In the genomic region with DNA sequence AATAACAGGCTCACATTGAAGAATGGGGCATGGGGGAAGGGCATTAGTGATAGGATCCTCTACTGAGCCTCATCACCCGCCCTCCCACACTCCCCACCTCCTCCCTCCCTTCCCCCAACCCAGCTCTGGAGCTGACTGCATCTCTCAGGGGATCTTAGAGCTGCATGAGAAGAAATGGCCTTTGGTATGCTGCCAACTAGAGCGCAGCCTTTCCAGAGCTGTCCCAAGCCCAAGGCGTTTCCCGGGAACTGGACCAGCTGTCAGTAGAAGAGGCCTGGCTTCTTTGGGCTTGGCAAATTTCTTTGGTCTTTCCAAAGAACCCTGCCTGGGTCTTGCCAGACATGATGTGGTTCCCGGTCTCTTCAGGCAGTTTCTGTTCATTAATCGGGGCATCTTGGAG, we compare ENCODE assay signal across 8 mouse cellular contexts. TPM values are rescaled to one million over a fixed set of nuclear protein-coding genes. Genes with fewer than 3 reads are reported as not detected.
DNase-seq lines count a peak whose midpoint lies in the region; ATAC-seq lines count a peak whose summit lies in the region.

No protein-coding gene starts in this region.

- peak; percentile 62 for DNase-seq in retina, postnatal 1 day
- DNase-seq in retina, embryonic 14.5 days (ENCODE audit: low spot score), result no peak
- DNase-seq in heart, postnatal 25 days (ENCODE audit: low spot score), result peak; percentile 70
- peak; percentile 36 for DNase-seq in layer of hippocampus, adult 9-11 months
- no peak for DNase-seq in spleen, adult 12 weeks (ENCODE audit: low spot score)

- H3K9me3 ChIP-seq in forebrain, embryonic 16.5 days (ENCODE audit: control insufficient read depth, low read length), result no peaks in the 10 kb centered on the region
- no peaks in the 10 kb centered on the region for H3K9me3 ChIP-seq in midbrain, embryonic 16.5 days (replicated peaks; ENCODE audit: control insufficient read depth, low read length, poor library complexity, severe bottlenecking)

- no peak overlapping the region for H3K4me3 ChIP-seq in forebrain, embryonic 16.5 days (replicated peaks; ENCODE audit: low read length)
- no peak overlapping the region for H3K4me3 ChIP-seq in midbrain, embryonic 16.5 days (ENCODE audit: low read depth, low read length)

- H3K4me2 ChIP-seq in forebrain, embryonic 16.5 days (ENCODE audit: low read length), result no peak overlapping the region
- H3K4me2 ChIP-seq in midbrain, embryonic 16.5 days (ENCODE audit: low read length), result no peak overlapping the region

- peak; percentile 87 for ATAC-seq in forebrain, embryonic 16.5 days
- ATAC-seq in midbrain, embryonic 16.5 days, result peak; percentile 85; the same call in 1 of the 2 replicates
- no peak for ATAC-seq in erythroblast, adult 5-6 weeks (replicated peaks; ENCODE audit: low FRiP score, poor library complexity, severe bottlenecking)

- peaks cover 7% of the 10 kb centered on the region for H3K4me1 ChIP-seq in forebrain, embryonic 16.5 days (replicated peaks; ENCODE audit: control insufficient read depth, insufficient read depth, low read length)
- 0 out of 2 replicates have a peak, but pooled peaks cover 3% of the 10 kb centered on the region for H3K4me1 ChIP-seq in midbrain, embryonic 16.5 days (ENCODE audit: control insufficient read depth, insufficient read depth, low read length)

- no peak overlapping the region for H3K27ac ChIP-seq in forebrain, embryonic 16.5 days (ENCODE audit: low read length)
- H3K27ac ChIP-seq in midbrain, embryonic 16.5 days (ENCODE audit: low read length), result no peak overlapping the region

- H3K36me3 ChIP-seq in forebrain, embryonic 16.5 days (ENCODE audit: control insufficient read depth, insufficient read depth), result no peaks in the 10 kb centered on the region
- H3K36me3 ChIP-seq in midbrain, embryonic 16.5 days (ENCODE audit: control insufficient read depth, insufficient read depth, low read length), result no peaks in the 10 kb centered on the region

- intact Hi-C loops in heart, postnatal 25 days (cut with DNase I), result no loop called here

- no peaks in the 10 kb centered on the region for H3K27me3 ChIP-seq in forebrain, embryonic 16.5 days (replicated peaks; ENCODE audit: control insufficient read depth, insufficient read depth, low read length)
- H3K27me3 ChIP-seq in midbrain, embryonic 16.5 days (ENCODE audit: control insufficient read depth, insufficient read depth, low read depth, low read length), result no peaks in the 10 kb centered on the region

- 39% methylated on average over 6 of the region's 6 CpGs for WGBS in forebrain, embryonic 16.5 days
- WGBS in midbrain, embryonic 16.5 days, result 65% methylated on average over 6 of the region's 6 CpGs

- no peak overlapping the region for H3K9ac ChIP-seq in forebrain, embryonic 16.5 days (replicated peaks; ENCODE audit: low read depth, low read length)
- H3K9ac ChIP-seq in midbrain, embryonic 16.5 days (ENCODE audit: low read depth, low read length), result no peak overlapping the region

RNA-seq across cellular contexts. Expression of a gene that starts 42.3 kb away (rescaled TPM):
- polyA plus RNA-seq in forebrain, embryonic 16.5 days (2015; fragmentation: Nextera tagmentation; extraction: Ambion mirVana), result 10.6 and 11.8 TPM in 2 replicates
- total RNA-seq in heart, postnatal 25 days (2021), result 10 to 100 TPM; 34.1 to 38.8 TPM
- polyA plus RNA-seq in midbrain, embryonic 16.5 days (2015; fragmentation: Nextera tagmentation; extraction: Ambion mirVana), result 6.4 and 7.6 TPM in 2 replicates
- total RNA-seq in erythroblast, adult 5-6 weeks (2015; ENCODE audit: low replicate concordance), result 4.4 and 7.5 TPM in 2 replicates
- 2.0 and 2.5 TPM in 2 replicates for total RNA-seq in erythroblast, adult 5-6 weeks (2017; ENCODE audit: low replicate concordance)

Comparison
In these comparisons a context has a peak if more than half of its experiments do, and no peak if none do; other contexts are left out.
1. DNase-seq: peak in retina, postnatal 1 day (single experiment), heart, postnatal 25 days (single experiment) and layer of hippocampus, adult 9-11 months (single experiment); none in retina, embryonic 14.5 days (single experiment) and spleen, adult 12 weeks (single experiment).
2. RNA of a gene that starts 42.3 kb away (total RNA-seq): 34.1 to 38.8 TPM in heart, postnatal 25 days; 2.0 to 7.5 TPM in erythroblast, adult 5-6 weeks; every median in the first group is over 4 times any median in the second.